Mouse (Mus musculus) CH12.LX (cell line): ENCODE results near the gene Gm3453. TPM values are rescaled to one million over a fixed set of nuclear protein-coding genes. Genes with fewer than 3 reads are reported as not detected.
"Not testable (repeated sequence)": the region's sequence is repeated elsewhere in the genome, so short reads cannot be mapped to it uniquely, and the experiment has no call there.

ENCODE experiments used
- DNase-seq: peaks from one replicate; pipeline ENCODE4 v3.0.0-alpha.2; 2013; ENCODE audit errors: extremely low read depth
- H3K27ac ChIP-seq: 2 replicates; pipeline ENCODE4 v1.5.1; 2012; ENCODE audit warnings: low read depth, mild to moderate bottlenecking, control low read depth, moderate library complexity; ENCODE audit not compliant: insufficient read depth
- H3K27me3 ChIP-seq: replicated peaks from 2 replicates; pipeline ENCODE3; 2012; ENCODE audit warnings: inconsistent platforms
- H3K36me3 ChIP-seq, 2 experiments: replicated peaks in 1 of 2; 2 replicates each; pipeline versions ENCODE3 to v1.6.1; 2012; ENCODE audit warnings: inconsistent platforms in 1 of 2, low read length in 1 of 2, mild to moderate bottlenecking in 1 of 2, mixed read lengths in 1 of 2, moderate library complexity in 1 of 2; ENCODE audit not compliant: control insufficient read depth in 1 of 2, insufficient read depth in 1 of 2
- H3K4me1 ChIP-seq, 2 experiments: 2 replicates each; pipeline ENCODE4 v1.6.1; 2012; ENCODE audit warnings: inconsistent platforms in 1 of 2, moderate library complexity in 1 of 2; ENCODE audit not compliant: insufficient read depth in 2 of 2, control insufficient read depth in 1 of 2
- H3K4me2 ChIP-seq: 2 replicates; pipeline ENCODE4 v1.6.1; 2012; ENCODE audit warnings: low read depth, mild to moderate bottlenecking, control low read depth; ENCODE audit not compliant: poor library complexity, insufficient read depth, severe bottlenecking
- H3K4me3 ChIP-seq, 3 experiments: fragments of 150-350 bp in 1 of 3; sonication (generic) in 1 of 3; replicated peaks in 1 of 3; 2 replicates each; pipeline versions ENCODE3 to v1.5.1; 2011 to 2012; ENCODE audit warnings: low read depth in 2 of 3, low read length in 2 of 3, mild to moderate bottlenecking in 2 of 3, moderate library complexity in 2 of 3, control low read depth in 1 of 3, improper control_type of control experiment in 1 of 3, inconsistent platforms in 1 of 3, mixed read lengths in 1 of 3; ENCODE audit not compliant: poor library complexity in 1 of 3
- H3K79me2 ChIP-seq: replicated peaks from 2 replicates; pipeline ENCODE4 v1.6.1; 2012; ENCODE audit warnings: mild to moderate bottlenecking, moderate library complexity; ENCODE audit not compliant: control insufficient read depth, poor library complexity, insufficient read depth, severe bottlenecking; ENCODE audit errors: extremely low read depth
- H3K9ac ChIP-seq: 2 replicates; pipeline ENCODE4 v1.6.1; 2012; ENCODE audit warnings: low read depth, mild to moderate bottlenecking, control low read depth, moderate library complexity; ENCODE audit not compliant: insufficient read depth
- H3K9me3 ChIP-seq: replicated peaks from 2 replicates; pipeline ENCODE3; 2012; ENCODE audit warnings: low read length, inconsistent platforms, mixed read lengths
- dilution Hi-C: fragments of 300-500 bp; cut with MboI; formaldehyde crosslinking; loops from 2 replicates; pipeline ENCODE4 v1.14.3; 2020; ENCODE audit warnings: low sequenced_read_pairs; ENCODE audit not compliant: extremely low pct_unique_long_range_greater_than_20kb, extremely low pct_ligation_motif_present
- in situ Hi-C: fragments of 300-500 bp; cut with MboI; formaldehyde crosslinking; loops from 3 replicates; pipeline ENCODE4 v1.14.3; 2019; ENCODE audit warnings: low sequenced_read_pairs, low pct_ligation_motif_present, low pct_unique_long_range_greater_than_20kb, mixed read lengths
- polyA plus RNA-seq: library from polyadenylated mRNA; unstranded; fragments of >175 nt; gene quantifications from 2 replicates; pipeline ENCODE4 v1.2.1, GENCODE M21; 2012; ENCODE audit warnings: low read depth; ENCODE audit not compliant: insufficient read length
- total RNA-seq, 2 experiments: library from RNA; depleted of rRNA; stranded (reverse); fragments of 300-350 nt in 1 of 2; fragments of >200 nt in 1 of 2; gene quantifications; 2 replicates each; pipeline ENCODE4 v1.2.3; 2012 to 2014

The Gm3453 gene
- total RNA-seq (2012; rRNA removed) (not detected in 2 replicates), total RNA-seq (2014; rRNA removed) (not detected in 2 replicates), polyA plus RNA-seq (not detected in 2 replicates)

DNA sequence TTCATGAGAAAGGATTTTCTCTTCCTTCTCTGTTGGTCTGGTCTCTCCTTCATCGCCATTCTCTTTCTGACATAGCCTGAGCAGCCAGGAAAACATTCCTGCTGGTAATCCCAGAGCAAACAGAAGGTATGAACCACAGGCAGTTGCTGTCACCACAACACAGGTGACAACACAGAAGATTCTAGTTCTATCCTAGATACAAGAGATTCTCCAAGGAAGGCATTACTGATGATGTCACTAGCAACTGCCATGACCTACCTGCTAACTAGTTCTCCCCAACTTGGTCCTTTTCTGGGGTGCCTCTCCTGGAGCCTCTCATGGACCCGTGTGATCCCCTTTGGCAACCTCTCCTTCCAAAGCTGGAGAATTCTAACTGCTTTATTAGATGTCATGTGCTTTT is at the start of gene Gm3453:
Gene Gm3453, minus strand, starts transcription at position 101 of the 400 bp plus-strand sequence.
- in situ Hi-C loops, H3K4me3 ChIP-seq, H3K79me2 ChIP-seq, dilution Hi-C loops, H3K27me3 ChIP-seq, H3K4me2 ChIP-seq, H3K9me3 ChIP-seq, DNase-seq, H3K36me3 ChIP-seq, H3K9ac ChIP-seq, H3K4me1 ChIP-seq, H3K27ac ChIP-seq: not testable (repeated sequence)

DNA sequence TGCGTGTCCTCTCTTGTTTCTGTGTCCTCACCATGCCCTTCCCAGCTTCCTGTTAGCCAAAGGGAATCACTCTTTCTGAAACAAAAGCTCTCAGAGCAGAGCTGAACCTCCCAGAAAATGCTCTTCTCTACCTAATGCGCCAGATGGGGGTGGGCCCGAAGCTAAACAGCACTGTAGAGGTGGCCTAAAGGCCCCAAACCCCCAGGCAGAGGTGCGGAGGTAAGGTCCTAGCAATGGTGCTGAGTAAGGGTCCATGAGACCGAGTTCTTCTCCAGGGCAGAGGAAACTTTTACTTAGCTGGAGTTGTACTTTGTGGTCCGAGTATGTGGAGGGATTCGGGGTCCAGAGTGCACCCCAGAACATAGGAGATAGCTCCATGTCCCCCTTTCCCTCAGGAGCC is 8.2 kb upstream of the Gm3453 start:
- dilution Hi-C loops, H3K4me2 ChIP-seq, H3K9ac ChIP-seq, H3K27ac ChIP-seq, in situ Hi-C loops, H3K36me3 ChIP-seq, H3K4me1 ChIP-seq, H3K27me3 ChIP-seq, H3K9me3 ChIP-seq, H3K79me2 ChIP-seq, H3K4me3 ChIP-seq, DNase-seq: not testable (repeated sequence)

DNA sequence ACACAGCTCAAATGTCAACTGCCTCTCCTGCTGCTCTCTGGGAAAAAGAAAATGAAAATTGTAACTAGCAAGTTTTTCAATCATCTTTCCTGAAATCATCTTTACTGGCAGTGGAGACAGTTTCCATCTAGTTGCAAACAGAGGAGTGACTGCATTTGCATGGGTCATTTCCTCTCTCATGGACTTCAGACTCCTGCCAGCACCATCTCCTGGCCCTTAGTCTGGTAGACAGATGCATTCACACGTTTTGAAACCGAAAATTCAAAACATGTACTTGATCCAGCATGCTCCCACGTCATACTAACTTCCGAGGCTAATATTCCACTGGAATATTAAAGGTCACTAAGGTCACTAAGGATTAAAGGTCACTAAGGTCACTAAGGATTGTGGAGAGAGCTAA is 16.5 kb downstream of the Gm3453 start:
- in situ Hi-C loops, H3K9me3 ChIP-seq, H3K4me1 ChIP-seq, H3K4me3 ChIP-seq, DNase-seq, H3K36me3 ChIP-seq, dilution Hi-C loops, H3K79me2 ChIP-seq, H3K9ac ChIP-seq, H3K27me3 ChIP-seq, H3K27ac ChIP-seq, H3K4me2 ChIP-seq: not testable (repeated sequence)

DNA sequence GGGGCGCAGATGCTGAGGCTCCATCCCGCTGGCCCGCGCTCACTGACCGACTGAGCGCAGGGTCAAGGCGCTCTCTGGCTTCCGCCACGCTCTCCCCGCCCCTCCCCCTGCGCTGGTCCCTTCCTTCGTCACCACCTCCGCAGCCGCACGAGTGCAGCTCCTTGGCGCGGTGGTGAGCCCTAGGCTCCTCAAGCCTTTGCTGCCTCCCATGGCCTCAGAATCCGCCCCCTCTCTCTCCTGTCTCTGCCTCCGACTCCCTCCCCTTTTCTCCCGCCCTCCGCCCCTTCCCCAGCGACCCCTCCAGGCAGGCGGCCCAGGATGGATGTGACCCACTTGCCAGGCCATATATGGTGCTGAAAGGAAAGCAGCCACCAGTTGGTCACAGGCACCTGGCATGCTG is 17.3 kb downstream of the Gm3453 start, which contains the start of gene Gm3248:
Gene Gm3248, minus strand, starts transcription at position 111 of the 400 bp plus-strand sequence.
- H3K4me3 ChIP-seq, H3K4me1 ChIP-seq, H3K27me3 ChIP-seq, in situ Hi-C loops, H3K9me3 ChIP-seq, H3K4me2 ChIP-seq, H3K79me2 ChIP-seq, DNase-seq, H3K9ac ChIP-seq, H3K27ac ChIP-seq, dilution Hi-C loops, H3K36me3 ChIP-seq: not testable (repeated sequence)

DNA sequence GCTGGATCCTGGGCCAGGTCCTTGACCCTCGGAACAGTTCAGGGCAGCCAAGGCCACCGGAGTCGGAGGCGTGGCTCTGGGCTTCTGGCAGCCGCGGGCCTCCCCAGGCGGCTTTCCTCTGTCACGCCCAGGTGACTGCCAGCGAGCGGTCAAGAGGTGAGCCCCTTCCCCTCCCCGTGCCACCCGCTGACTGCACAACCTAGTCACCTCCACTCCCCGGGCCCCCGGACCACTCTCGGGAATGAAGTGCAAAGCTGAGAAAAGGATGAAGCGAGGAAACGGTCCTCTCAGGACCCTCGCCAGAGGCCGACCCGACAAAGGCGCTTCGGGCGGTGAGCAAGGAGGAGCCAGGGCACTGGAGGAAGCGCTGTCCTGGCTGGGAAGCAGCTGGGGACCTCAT is 17.8 kb downstream of the Gm3453 start:
- H3K4me3 ChIP-seq, H3K27ac ChIP-seq, H3K36me3 ChIP-seq, H3K79me2 ChIP-seq, in situ Hi-C loops, DNase-seq, H3K9ac ChIP-seq, H3K27me3 ChIP-seq, H3K4me1 ChIP-seq, H3K9me3 ChIP-seq, dilution Hi-C loops, H3K4me2 ChIP-seq: not testable (repeated sequence)

DNA sequence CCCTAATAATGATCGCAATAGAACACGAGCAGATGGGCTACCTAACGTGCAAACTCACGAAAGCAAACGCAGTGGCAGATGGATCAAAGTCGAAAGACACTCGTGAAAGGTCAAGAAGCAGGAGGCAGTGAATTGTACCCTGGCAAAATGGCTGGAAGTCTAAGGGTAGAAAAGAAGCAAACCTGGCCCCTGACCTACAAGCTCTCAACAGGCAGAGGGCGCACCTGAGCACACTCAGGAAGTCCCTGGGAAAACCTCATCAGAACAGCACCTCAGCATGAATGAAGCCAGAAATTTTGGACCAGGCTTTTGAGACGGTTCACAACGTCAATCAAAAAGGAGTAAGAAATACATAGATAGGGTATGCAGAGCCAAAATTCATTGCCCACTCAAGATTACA is 18.5 kb downstream of the Gm3453 start:
- H3K36me3 ChIP-seq, H3K4me3 ChIP-seq, H3K9me3 ChIP-seq, H3K4me2 ChIP-seq, H3K27ac ChIP-seq, H3K27me3 ChIP-seq, H3K79me2 ChIP-seq, H3K9ac ChIP-seq, dilution Hi-C loops, H3K4me1 ChIP-seq, in situ Hi-C loops, DNase-seq: not testable (repeated sequence)
